In the genomic region with DNA sequence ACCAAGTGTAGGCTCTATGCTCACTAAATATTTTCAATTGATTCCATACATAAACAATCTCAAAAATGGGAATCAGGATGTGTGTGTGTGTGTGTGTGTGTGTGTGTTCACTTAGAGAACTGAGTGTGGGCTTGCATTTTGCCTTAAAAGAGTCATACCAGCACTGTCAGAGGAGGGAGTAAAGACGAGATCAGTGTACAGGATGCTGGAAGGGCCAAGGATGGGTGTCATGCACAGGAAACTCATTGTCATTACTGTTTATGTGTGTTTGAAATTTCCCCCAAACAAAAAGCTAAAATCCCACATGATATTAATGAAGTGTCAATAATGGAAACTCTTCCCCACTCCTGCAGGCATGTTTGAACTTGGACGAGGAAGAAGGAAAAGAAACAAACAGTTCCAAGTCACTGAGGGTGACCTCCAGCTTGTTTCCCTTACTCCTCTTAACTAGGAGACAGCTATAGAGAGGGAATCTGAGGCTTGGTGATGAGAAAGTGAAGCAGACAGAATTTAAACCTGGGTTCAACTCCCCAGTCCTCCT, we compare ENCODE assay signal across 29 mouse cellular contexts. TPM values are rescaled to one million over a fixed set of nuclear protein-coding genes. Genes with fewer than 3 reads are reported as not detected.
DNase-seq lines count a peak whose midpoint lies in the region; ATAC-seq and TF ChIP-seq lines count a peak whose summit lies in the region.
"Had no signal": no experiment of that assay in that cellular context is flagged by ENCODE, and none has a peak within 500 bp of the region (broad histone marks: within the 10 kb centered on the region; RNA-seq: fewer than 3 reads in every experiment).

No protein-coding gene starts in this region.

- no peak overlapping the region for H3K4me2 ChIP-seq in lung, embryonic 15.5 days
- H3K4me2 ChIP-seq in lung, postnatal 0 days (replicated peaks; ENCODE audit: low read depth, low read length), result no peak overlapping the region
- H3K4me2 ChIP-seq: embryonic facial prominence, embryonic 12.5 days; embryonic facial prominence, embryonic 15.5 days; heart, embryonic 12.5 days; heart, embryonic 15.5 days; hindbrain, embryonic 13.5 days had no signal

- no peaks in the 10 kb centered on the region for H3K27me3 ChIP-seq in lung, embryonic 15.5 days
- H3K27me3 ChIP-seq in lung, postnatal 0 days (replicated peaks; ENCODE audit: insufficient read depth, low read length), result no peaks in the 10 kb centered on the region
- H3K27me3 ChIP-seq: CH12.LX; embryonic facial prominence, embryonic 12.5 days; embryonic facial prominence, embryonic 15.5 days; heart, embryonic 12.5 days; heart, embryonic 15.5 days; hindbrain, embryonic 13.5 days; Patski had no signal

- ATAC-seq in lung, embryonic 15.5 days (ENCODE audit: borderline replicate concordance, extremely low read depth, low FRiP score, low TSS enrichment), result peak; percentile 90
- peak; percentile 79 for ATAC-seq in lung, postnatal 0 days
- ATAC-seq: forebrain, embryonic 14.5 days; forebrain, postnatal 0 days; hindbrain, embryonic 16.5 days; Patski had no signal

- no peak overlapping the region for H3K4me3 ChIP-seq in lung, embryonic 15.5 days
- H3K4me3 ChIP-seq in lung, postnatal 0 days (ENCODE audit: low read depth, low read length), result no peak overlapping the region
- H3K4me3 ChIP-seq: embryonic facial prominence, embryonic 12.5 days; embryonic facial prominence, embryonic 15.5 days; gastrocnemius, adult 2 months; heart, embryonic 12.5 days; heart, embryonic 15.5 days; hindbrain, embryonic 10.5 days; hindbrain, embryonic 13.5 days had no signal

- TF ChIP-seq EP300 in lung, postnatal 0 days (IDR thresholded peaks at IDR 0.05), result peak; percentile 76

- H3K4me1 ChIP-seq in lung, embryonic 15.5 days, result peaks cover 38% of the 10 kb centered on the region
- H3K4me1 ChIP-seq in lung, postnatal 0 days (ENCODE audit: insufficient read depth, low read depth, low read length), result peaks cover 4% of the 10 kb centered on the region; the same call in 1 of the 2 replicates

- no peak overlapping the region for H3K9ac ChIP-seq in lung, embryonic 15.5 days
- H3K9ac ChIP-seq in lung, postnatal 0 days (replicated peaks; ENCODE audit: low read depth), result no peak overlapping the region
- H3K9ac ChIP-seq: embryonic facial prominence, embryonic 12.5 days; embryonic facial prominence, embryonic 15.5 days; forebrain, postnatal 0 days; heart, embryonic 12.5 days; heart, embryonic 15.5 days; hindbrain, embryonic 13.5 days had no signal

- no peak for TF ChIP-seq CTCF in lung, postnatal 0 days (IDR thresholded peaks at IDR 0.05)

- H3K9me3 ChIP-seq in lung, embryonic 15.5 days, result no peaks in the 10 kb centered on the region
- no peaks in the 10 kb centered on the region for H3K9me3 ChIP-seq in lung, postnatal 0 days (ENCODE audit: low read length)
- H3K9me3 ChIP-seq: embryonic facial prominence, embryonic 12.5 days; embryonic facial prominence, embryonic 15.5 days; heart, embryonic 12.5 days; heart, embryonic 15.5 days; hindbrain, embryonic 10.5 days; hindbrain, embryonic 13.5 days had no signal

- H3K36me3 ChIP-seq in lung, embryonic 15.5 days, result peaks cover 7% of the 10 kb centered on the region; the same call in 1 of the 2 replicates
- H3K36me3 ChIP-seq in lung, postnatal 0 days (ENCODE audit: insufficient read depth, low read length), result no peaks in the 10 kb centered on the region
- H3K36me3 ChIP-seq: embryonic facial prominence, embryonic 12.5 days; G1E; heart, embryonic 15.5 days; hindbrain, embryonic 13.5 days had no signal

- intact Hi-C loops in left cerebral cortex, postnatal 36 days (cut with DNase I), result no loop called here

- peak overlapping the region; percentile 77 for H3K27ac ChIP-seq in lung, embryonic 15.5 days
- no peak overlapping the region; the same call in 1 of the 2 replicates for H3K27ac ChIP-seq in lung, postnatal 0 days (ENCODE audit: low read length)
- H3K27ac ChIP-seq: embryonic facial prominence, embryonic 12.5 days; embryonic facial prominence, embryonic 15.5 days; gastrocnemius, adult 2 months; heart, embryonic 15.5 days; hindbrain, embryonic 10.5 days; hindbrain, embryonic 13.5 days had no signal

- DNase-seq in lung, adult 18-20 months, result no peak
- DNase-seq in lung, postnatal 0 days (ENCODE audit: low spot score), result peak; percentile 60
- peak; percentile 46 for DNase-seq in lung, postnatal 25 days (ENCODE audit: low spot score)
- no peak for DNase-seq in left cerebral cortex, postnatal 36 days (ENCODE audit: low spot score in 2 of 2)
- DNase-seq in layer of hippocampus, postnatal 14 days (ENCODE audit: low spot score in 2 of 2), result no peak
- DNase-seq: adrenal gland, postnatal 10 days; adrenal gland, postnatal 36 days; B cell, adult 2 months; cerebellum, adult 11 months; cerebellum, adult 2 months; cerebellum, adult 9-11 months; cerebellum, postnatal 25 days; forebrain, postnatal 0 days; gastrocnemius, adult 2 months; gastrocnemius, postnatal 14 days; heart, postnatal 10 days; heart, postnatal 36 days had no signal

- WGBS in lung, embryonic 15.5 days, result 19% methylated on average over 2 of the region's 2 CpGs
- 20% methylated on average over 2 of the region's 2 CpGs for WGBS in lung, postnatal 0 days

RNA-seq across cellular contexts. Expression of a gene that starts 40.6 kb away (rescaled TPM):
- 4.8 and 6.1 TPM in 2 replicates for polyA plus RNA-seq in lung, embryonic 15.5 days (2015; fragmentation: Nextera tagmentation; extraction: Ambion mirVana)
- 10.1 and 13.5 TPM in 2 replicates for polyA plus RNA-seq in lung, postnatal 0 days (2015; fragmentation: Nextera tagmentation; extraction: Ambion mirVana)
- total RNA-seq in left cerebral cortex, postnatal 36 days (2021), result 10 to 100 TPM; 47.9 to 50.6 TPM
- total RNA-seq in layer of hippocampus, postnatal 14 days (2021), result 10 to 100 TPM; 88.3 to 90.1 TPM
- polyA plus RNA-seq: G1E had no signal

Comparison
In these comparisons a context has a peak if more than half of its experiments do, and no peak if none do; other contexts are left out.
1. DNase-seq: peak in lung, postnatal 0 days (single experiment) and lung, postnatal 25 days (single experiment); none in lung, adult 18-20 months (0 of 2), left cerebral cortex, postnatal 36 days (0 of 2) and layer of hippocampus, postnatal 14 days (0 of 2).